Mouse (Mus musculus) testis, adult 2 months (tissue): ENCODE measurements around the gene Mxd4.

ENCODE experiments used
- CTCF ChIP-seq: fragments of 200-500 bp; IDR thresholded peaks from 2 replicates; pipeline ENCODE4 v1.5.1; 2012; ENCODE audit warnings: low read depth, mild to moderate bottlenecking, inconsistent platforms, low read length, moderate library complexity; ENCODE audit not compliant: control insufficient read depth, insufficient read depth, insufficient replicate concordance
- POLR2A ChIP-seq: fragments of 200-500 bp; IDR thresholded peaks from 2 replicates; pipeline ENCODE4 v1.6.1; 2012; ENCODE audit warnings: low read depth, mild to moderate bottlenecking, inconsistent platforms, low read length, moderate library complexity; ENCODE audit not compliant: control insufficient read depth

DNA sequence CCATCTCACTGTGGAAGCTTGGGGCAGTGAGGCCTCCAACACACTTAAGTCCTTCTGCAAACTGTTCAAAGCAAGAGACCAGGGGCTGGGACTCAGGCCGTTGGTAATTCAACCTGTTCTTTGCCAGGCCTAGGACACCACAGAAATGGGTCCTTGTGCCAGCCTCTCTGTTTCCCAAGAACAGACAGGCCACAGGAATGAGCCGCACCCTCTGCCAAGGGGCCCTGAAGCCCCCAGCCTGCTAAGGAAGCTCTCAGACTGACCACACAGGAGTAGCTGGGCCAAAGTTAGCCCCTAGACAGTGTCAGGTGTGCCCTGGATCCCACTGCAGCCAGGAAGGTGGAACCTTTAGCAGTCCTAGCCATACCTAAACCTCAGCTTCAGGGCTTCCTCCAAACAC, 1.1 kb downstream of the Mxd4 start:
- TF ChIP-seq CTCF (no peak), POLR2A (no peak)
